ENCODE assay signal across 13 mouse cellular contexts in genomic region chr2:130613091-130613490, GRCm38 (mm10). TPM values are rescaled to one million over a fixed set of nuclear protein-coding genes. Genes with fewer than 3 reads are reported as not detected.
DNase-seq lines count a peak whose midpoint lies in the region; ATAC-seq and TF ChIP-seq lines count a peak whose summit lies in the region.
"Had no signal": no experiment of that assay in that cellular context is flagged by ENCODE, and none has a peak within 500 bp of the region (broad histone marks: within the 10 kb centered on the region; RNA-seq: fewer than 3 reads in every experiment).

No protein-coding gene starts in this region.

- H3K4me1 ChIP-seq in kidney, postnatal 0 days (replicated peaks; ENCODE audit: insufficient read depth, low read length) = no peaks in the 10 kb centered on the region
- no peaks in the 10 kb centered on the region for H3K4me1 ChIP-seq in kidney, embryonic 16.5 days (ENCODE audit: insufficient read depth, low read length)
- H3K4me1 ChIP-seq in intestine, embryonic 16.5 days (ENCODE audit: control insufficient read depth, insufficient read depth, low read length) = no peaks in the 10 kb centered on the region
- H3K4me1 ChIP-seq: embryonic facial prominence, embryonic 12.5 days; liver, embryonic 15.5 days; neural tube, embryonic 15.5 days had no signal

- 75% methylated on average over 3 of the region's 3 CpGs for WGBS in kidney, postnatal 0 days
- WGBS in kidney, embryonic 16.5 days = 71% methylated on average over 3 of the region's 3 CpGs
- 61% methylated on average over 3 of the region's 3 CpGs for WGBS in intestine, embryonic 16.5 days

- H3K9me3 ChIP-seq in kidney, postnatal 0 days (replicated peaks; ENCODE audit: low read length) = no peaks in the 10 kb centered on the region
- no peaks in the 10 kb centered on the region for H3K9me3 ChIP-seq in kidney, embryonic 16.5 days (ENCODE audit: low read length)
- no peaks in the 10 kb centered on the region for H3K9me3 ChIP-seq in intestine, embryonic 16.5 days (ENCODE audit: control insufficient read depth, low read length)
- H3K9me3 ChIP-seq: embryonic facial prominence, embryonic 12.5 days; liver, embryonic 15.5 days; neural tube, embryonic 15.5 days had no signal

- DNase-seq in adrenal gland, adult 2 months = peak; percentile 32
- no peak for DNase-seq in adrenal gland, adult 8-10 months
- DNase-seq in kidney, postnatal 0 days (ENCODE audit: low spot score) = no peak
- peak; percentile 32 for DNase-seq in c-Kit-positive CD71-positive TER-119-negative erythroid progenitor cells, embryonic 14.5 days (ENCODE audit: low read depth)
- peak; percentile 16 for DNase-seq in lung, postnatal 25 days (ENCODE audit: low spot score)
- no peak for DNase-seq in left cerebral cortex, adult 11 months (ENCODE audit: low spot score)

- H3K4me2 ChIP-seq in kidney, postnatal 0 days (ENCODE audit: low read length) = no peak overlapping the region
- H3K4me2 ChIP-seq in kidney, embryonic 16.5 days (replicated peaks; ENCODE audit: low read depth, low read length) = no peak overlapping the region
- no peak overlapping the region for H3K4me2 ChIP-seq in intestine, embryonic 16.5 days (ENCODE audit: low read depth, low read length)
- H3K4me2 ChIP-seq: embryonic facial prominence, embryonic 12.5 days; liver, embryonic 15.5 days; neural tube, embryonic 15.5 days had no signal

- ATAC-seq in kidney, postnatal 0 days (replicated peaks; ENCODE audit: low FRiP score, low read depth) = no peak
- ATAC-seq in kidney, embryonic 16.5 days (ENCODE audit: low FRiP score, low TSS enrichment) = no peak
- no peak for ATAC-seq in intestine, embryonic 16.5 days

- H3K9ac ChIP-seq in kidney, postnatal 0 days (ENCODE audit: low read depth, low read length) = no peak overlapping the region
- H3K9ac ChIP-seq in kidney, embryonic 16.5 days (replicated peaks; ENCODE audit: low read length) = no peak overlapping the region
- no peak overlapping the region for H3K9ac ChIP-seq in intestine, embryonic 16.5 days (ENCODE audit: low read depth, low read length)
- H3K9ac ChIP-seq: embryonic facial prominence, embryonic 12.5 days; liver, embryonic 15.5 days; neural tube, embryonic 15.5 days had no signal

- H3K4me3 ChIP-seq in kidney, postnatal 0 days (replicated peaks; ENCODE audit: low read depth, low read length) = no peak overlapping the region
- H3K4me3 ChIP-seq in kidney, embryonic 16.5 days (ENCODE audit: low read length) = no peak overlapping the region
- no peak overlapping the region for H3K4me3 ChIP-seq in intestine, embryonic 16.5 days (ENCODE audit: low read length)
- H3K4me3 ChIP-seq: embryonic facial prominence, embryonic 12.5 days; liver, embryonic 15.5 days; neural tube, embryonic 15.5 days had no signal

- H3K27ac ChIP-seq in kidney, postnatal 0 days = no peak overlapping the region
- H3K27ac ChIP-seq in kidney, embryonic 16.5 days (ENCODE audit: low read length) = no peak overlapping the region
- H3K27ac ChIP-seq in intestine, embryonic 16.5 days (ENCODE audit: low read length) = no peak overlapping the region
- H3K27ac ChIP-seq: embryonic facial prominence, embryonic 12.5 days; liver, embryonic 15.5 days; neural tube, embryonic 15.5 days had no signal

- peak; percentile 63 for TF ChIP-seq CTCF in kidney, postnatal 0 days (IDR thresholded peaks at IDR 0.05; ENCODE audit: low read depth)

- no peaks in the 10 kb centered on the region for H3K27me3 ChIP-seq in kidney, postnatal 0 days (ENCODE audit: insufficient read depth, low read length)
- no peaks in the 10 kb centered on the region for H3K27me3 ChIP-seq in kidney, embryonic 16.5 days (ENCODE audit: insufficient read depth, low read length)
- no peaks in the 10 kb centered on the region for H3K27me3 ChIP-seq in intestine, embryonic 16.5 days (replicated peaks; ENCODE audit: control insufficient read depth, insufficient read depth, low read length)
- H3K27me3 ChIP-seq: embryonic facial prominence, embryonic 12.5 days; liver, embryonic 15.5 days; neural tube, embryonic 15.5 days had no signal

- peaks cover 21% of the 10 kb centered on the region; the same call in 1 of the 2 replicates for H3K36me3 ChIP-seq in kidney, postnatal 0 days (ENCODE audit: insufficient read depth, low read length)
- peaks cover 26% of the 10 kb centered on the region for H3K36me3 ChIP-seq in kidney, embryonic 16.5 days (ENCODE audit: insufficient read depth, low read length)
- H3K36me3 ChIP-seq in intestine, embryonic 16.5 days (ENCODE audit: control insufficient read depth, insufficient read depth, low read length) = peaks cover 17% of the 10 kb centered on the region

RNA-seq across cellular contexts. Expression of gene Fastkd5, which starts 16.7 kb away (rescaled TPM):
- 10 to 100 TPM in 1 of 2 experiments, 1 to 10 TPM in 1; 10.0 to 16.1 TPM for total RNA-seq in adrenal gland, adult 2 months (2021)
- 0.40 and 0.52 TPM in 2 replicates for polyA plus RNA-seq in adrenal gland, adult 2 months (2012; rRNA removed)
- 10 to 100 TPM in 3 of 4 experiments, 1 to 10 TPM in 1; 8.5 to 13.6 (median 11.8) TPM for total RNA-seq in adrenal gland, adult 8-10 months (2022)
- 12.4 and 12.6 TPM in 2 replicates for polyA plus RNA-seq in kidney, postnatal 0 days (2015; fragmentation: Nextera tagmentation; extraction: Ambion mirVana)
- polyA plus RNA-seq in kidney, embryonic 16.5 days (2015; fragmentation: Nextera tagmentation; extraction: Ambion mirVana) = 16.4 and 19.8 TPM in 2 replicates
- 15.5 and 16.2 TPM in 2 replicates for polyA plus RNA-seq in intestine, embryonic 16.5 days (2015; fragmentation: Nextera tagmentation; extraction: Ambion mirVana)

RNA-seq across cellular contexts. Expression of gene Ubox5, which starts 16.7 kb away (rescaled TPM):
- 1 to 10 TPM; 6.4 to 7.1 TPM for total RNA-seq in adrenal gland, adult 2 months (2021)
- polyA plus RNA-seq in adrenal gland, adult 2 months (2012; rRNA removed) = 5.8 and 6.3 TPM in 2 replicates
- total RNA-seq in adrenal gland, adult 8-10 months (2022) = 1 to 10 TPM; 6.6 to 8.8 (median 7.7) TPM
- 7.5 and 9.3 TPM in 2 replicates for polyA plus RNA-seq in kidney, postnatal 0 days (2015; fragmentation: Nextera tagmentation; extraction: Ambion mirVana)
- polyA plus RNA-seq in kidney, embryonic 16.5 days (2015; fragmentation: Nextera tagmentation; extraction: Ambion mirVana) = 14.3 and 16.0 TPM in 2 replicates
- polyA plus RNA-seq in intestine, embryonic 16.5 days (2015; fragmentation: Nextera tagmentation; extraction: Ambion mirVana) = 11.7 and 12.0 TPM in 2 replicates

RNA-seq across cellular contexts. Expression of gene Lzts3, which starts 29.5 kb away (rescaled TPM):
- 10 to 100 TPM; 14.3 to 21.4 TPM for total RNA-seq in adrenal gland, adult 2 months (2021)
- 17.7 and 21.0 TPM in 2 replicates for polyA plus RNA-seq in adrenal gland, adult 2 months (2012; rRNA removed)
- total RNA-seq in adrenal gland, adult 8-10 months (2022) = 10 to 100 TPM; 17.0 to 27.6 (median 21.1) TPM
- polyA plus RNA-seq in kidney, postnatal 0 days (2015; fragmentation: Nextera tagmentation; extraction: Ambion mirVana) = 10.7 and 11.2 TPM in 2 replicates
- polyA plus RNA-seq in kidney, embryonic 16.5 days (2015; fragmentation: Nextera tagmentation; extraction: Ambion mirVana) = 15.7 and 17.7 TPM in 2 replicates
- 15.0 and 19.0 TPM in 2 replicates for polyA plus RNA-seq in intestine, embryonic 16.5 days (2015; fragmentation: Nextera tagmentation; extraction: Ambion mirVana)

RNA-seq across cellular contexts. Expression of gene Avp, which starts 30.7 kb away (rescaled TPM):
- not detected for total RNA-seq in adrenal gland, adult 2 months (2021)
- polyA plus RNA-seq in adrenal gland, adult 2 months (2012; rRNA removed) = not detected in 2 replicates
- not detected for total RNA-seq in adrenal gland, adult 8-10 months (2022)
- polyA plus RNA-seq in kidney, postnatal 0 days (2015; fragmentation: Nextera tagmentation; extraction: Ambion mirVana) = not detected in 2 replicates
- not detected in 2 replicates for polyA plus RNA-seq in kidney, embryonic 16.5 days (2015; fragmentation: Nextera tagmentation; extraction: Ambion mirVana)
- not detected in 2 replicates for polyA plus RNA-seq in intestine, embryonic 16.5 days (2015; fragmentation: Nextera tagmentation; extraction: Ambion mirVana)
- polyA plus RNA-seq: C2C12; embryonic facial prominence, embryonic 12.5 days; heart, embryonic 14.5 days; liver, embryonic 15.5 days; neural tube, embryonic 15.5 days had no signal

RNA-seq across cellular contexts. Expression of gene Oxt, which starts 37.1 kb away (rescaled TPM):
- total RNA-seq in adrenal gland, adult 2 months (2021) = not detected
- not detected in 2 replicates for polyA plus RNA-seq in adrenal gland, adult 2 months (2012; rRNA removed)
- not detected for total RNA-seq in adrenal gland, adult 8-10 months (2022)
- 0.63 and 0.65 TPM in 2 replicates for polyA plus RNA-seq in kidney, postnatal 0 days (2015; fragmentation: Nextera tagmentation; extraction: Ambion mirVana)
- 0.32 TPM in 1 of 2 replicates, not detected in the other for polyA plus RNA-seq in kidney, embryonic 16.5 days (2015; fragmentation: Nextera tagmentation; extraction: Ambion mirVana)
- not detected in 2 replicates for polyA plus RNA-seq in intestine, embryonic 16.5 days (2015; fragmentation: Nextera tagmentation; extraction: Ambion mirVana)
- polyA plus RNA-seq: C2C12; embryonic facial prominence, embryonic 12.5 days; heart, embryonic 14.5 days; liver, embryonic 15.5 days; neural tube, embryonic 15.5 days had no signal

Comparison
In these comparisons a context has a peak if more than half of its experiments do, and no peak if none do; other contexts are left out.
1. DNase-seq: peak in adrenal gland, adult 2 months (single experiment), c-Kit-positive CD71-positive TER-119-negative erythroid progenitor cells, embryonic 14.5 days (single experiment) and lung, postnatal 25 days (single experiment); none in adrenal gland, adult 8-10 months (single experiment), kidney, postnatal 0 days (single experiment) and left cerebral cortex, adult 11 months (single experiment).